Mouse (Mus musculus): ENCODE results near the gene Dclk2.

GRCm38 (mm10) chr3:86897066-86897465 is 23.6 kb downstream of the Dclk2 start:
- TF ChIP-seq CTCF (IDR thresholded peaks at IDR 0.05; ENCODE audit: extremely low read depth, insufficient read depth, low read length) (no peak), POLR2A (IDR thresholded peaks at IDR 0.05; ENCODE audit: extremely low read depth, insufficient read depth, low read length) (no peak)

Data from cortical plate, adult 2 months (tissue).